Mouse (Mus musculus) liver, embryonic 12.5 days (tissue): ENCODE results near the gene Timp3. TPM values are rescaled to one million over a fixed set of nuclear protein-coding genes. Genes with fewer than 3 reads are reported as not detected.

Source experiments
- polyA plus RNA-seq: library from polyadenylated mRNA; unstranded; fragments of >200 nt; fragmentation: Nextera tagmentation; extraction: Ambion mirVana; gene quantifications from 2 replicates; pipeline ENCODE4 v1.2.1, GENCODE M21; 2016

Gene Timp3
- polyA plus RNA-seq, 1 experiment from 2014 or later: 17.0 TPM

Other genes starting within 250 kb of the Timp3 start
- gene Syn3, start 198.5 kb downstream of the Timp3 start, polyA plus RNA-seq: 0.42 and 0.57 TPM in 2 replicates